ENCODE assay signal across 9 mouse cellular contexts in genomic region chr17:44151130-44151529, GRCm38 (mm10). TPM values are rescaled to one million over a fixed set of nuclear protein-coding genes. Genes with fewer than 3 reads are reported as not detected.
A peak's percentile ranks its signal among the peaks of the same experiment; 100 is the strongest.
DNase-seq lines count a peak whose midpoint lies in the region; TF ChIP-seq lines count a peak whose summit lies in the region.
"Had no signal": no experiment of that assay in that cellular context is flagged by ENCODE, and none has a peak within 500 bp of the region (broad histone marks: within the 10 kb centered on the region; RNA-seq: fewer than 3 reads in every experiment).

No protein-coding gene starts in this region.

- peaks cover 3% of the 10 kb centered on the region for H3K9me3 ChIP-seq in CH12.LX (replicated peaks; ENCODE audit: low read length)
- H3K9me3 ChIP-seq: lung, embryonic 15.5 days had no signal

- TF ChIP-seq POLR2A in CH12.LX (IDR thresholded peaks at IDR 0.05; ENCODE audit: low read depth, low read length) = no peak
- TF ChIP-seq POLR2A in lung, adult 2 months (IDR thresholded peaks at IDR 0.05; ENCODE audit: borderline replicate concordance, extremely low read depth, low read depth, low read length) = no peak

- no peak overlapping the region for H3K27ac ChIP-seq in CH12.LX (ENCODE audit: insufficient read depth, low read depth)

- no peak overlapping the region for H3K4me3 ChIP-seq in CH12.LX (replicated peaks in 1 of 3; ENCODE audit: low read depth in 2 of 3, low read length in 2 of 3, poor library complexity in 1 of 3)
- no peak overlapping the region for H3K4me3 ChIP-seq in lung, adult 2 months (replicated peaks; ENCODE audit: extremely low read depth, low read depth, low read length)
- H3K4me3 ChIP-seq: erythroblast, embryonic 14.5 days; lung, embryonic 15.5 days had no signal

- no peaks in the 10 kb centered on the region for H3K36me3 ChIP-seq in CH12.LX (replicated peaks in 1 of 2; ENCODE audit: control insufficient read depth in 1 of 2, insufficient read depth in 1 of 2, low read length in 1 of 2)
- H3K36me3 ChIP-seq: lung, embryonic 15.5 days had no signal

- intact Hi-C loops in gastrocnemius, postnatal 14 days (cut with DNase I; ENCODE audit: low total_unique reads) = no loop called here

- peaks cover 53% of the 10 kb centered on the region for H3K27me3 ChIP-seq in CH12.LX (replicated peaks)
- H3K27me3 ChIP-seq: lung, embryonic 15.5 days had no signal

- peak in 1 of 2 experiments; percentile 72; a peak in 2 of 4 replicates for TF ChIP-seq CTCF in CH12.LX (conservative IDR thresholded peaks at IDR 0.05 in 1 of 2, IDR thresholded peaks at IDR 0.05 in 1 of 2; ENCODE audit: low read depth in 2 of 2, low read length in 2 of 2)
- peak; percentile 89 for TF ChIP-seq CTCF in lung, adult 2 months (IDR thresholded peaks at IDR 0.05; ENCODE audit: insufficient read depth, low read length)

- 59% methylated on average over 3 of the region's 3 CpGs for WGBS in lung, adult 2 months

- H3K9ac ChIP-seq in CH12.LX (ENCODE audit: insufficient read depth, low read depth) = no peak overlapping the region
- H3K9ac ChIP-seq: lung, embryonic 15.5 days had no signal

- peak; percentile 61 for TF ChIP-seq RAD21 in CH12.LX (IDR thresholded peaks at IDR 0.05; ENCODE audit: low read depth, low read length)

- dilution Hi-C loops in CH12.LX (cut with MboI; ENCODE audit: extremely low pct_ligation_motif_present, extremely low pct_unique_long_range_greater_than_20kb, low sequenced_read_pairs) = no loop called here

- H3K4me1 ChIP-seq in CH12.LX (ENCODE audit: control insufficient read depth in 1 of 2, insufficient read depth in 2 of 2) = no peaks in the 10 kb centered on the region
- peaks cover 7% of the 10 kb centered on the region; the same call in 1 of the 2 replicates for H3K4me1 ChIP-seq in lung, adult 2 months (ENCODE audit: control insufficient read depth, insufficient read depth, low read length)

- TF ChIP-seq EP300 in CH12.LX (IDR thresholded peaks at IDR 0.05; ENCODE audit: low read length) = no peak

- no peaks in the 10 kb centered on the region for H3K79me2 ChIP-seq in CH12.LX (replicated peaks; ENCODE audit: control insufficient read depth, extremely low read depth, insufficient read depth, poor library complexity, severe bottlenecking)

- in situ Hi-C loops in CH12.LX (cut with MboI; ENCODE audit: low pct_ligation_motif_present, low pct_unique_long_range_greater_than_20kb, low sequenced_read_pairs) = loop anchor here (10.0 kb wide), 1 partner anchor 104 kb away; no protein-coding TSS in a partner anchor

- no peak overlapping the region for H3K4me2 ChIP-seq in CH12.LX (ENCODE audit: insufficient read depth, low read depth, poor library complexity, severe bottlenecking)
- H3K4me2 ChIP-seq: lung, embryonic 15.5 days had no signal

- peak; percentile 31 to 52 for DNase-seq in layer of hippocampus, postnatal 10 days (ENCODE audit: low spot score in 2 of 2)
- no peak for DNase-seq in layer of hippocampus, adult 9-10 months (ENCODE audit: low spot score)
- peak; percentile 32 for DNase-seq in CH12.LX (ENCODE audit: extremely low read depth)
- peak; percentile 18 for DNase-seq in adipocyte (ENCODE audit: low spot score)
- DNase-seq in gastrocnemius, postnatal 14 days = peak; percentile 45
- peak; percentile 72 for DNase-seq in lung, adult 2 months
- DNase-seq in thymus, postnatal 36 days = peak; percentile 44 to 45

TF ChIP-seq in CH12.LX, 34 proteins besides CTCF, POLR2A, EP300 and RAD21:
- TF ChIP-seq SMC3 (IDR thresholded peaks at IDR 0.05; ENCODE audit: low read depth, low read length) (peak; percentile 73), MYC (IDR thresholded peaks at IDR 0.05; ENCODE audit: low read depth, low read length) (no peak)

RNA-seq across cellular contexts. Expression of gene Clic5, which starts 37.3 kb away (rescaled TPM):
- 1 to 10 TPM; 1.8 to 2.1 TPM for total RNA-seq in layer of hippocampus, postnatal 10 days (2021)
- total RNA-seq in CH12.LX (2012; rRNA removed) (not detected in 2 replicates), CH12.LX (2014; rRNA removed) (not detected in 2 replicates)
- polyA plus RNA-seq in CH12.LX (2012; ENCODE audit: insufficient read length, low read depth) = not detected in 2 replicates
- 10 to 100 TPM; 96.2 to 97.6 TPM for total RNA-seq in gastrocnemius, postnatal 14 days (2021)
- 82.3 and 122 TPM in 2 replicates for polyA plus RNA-seq in lung, adult 2 months (2012; rRNA removed)
- polyA plus RNA-seq: erythroblast, embryonic 14.5 days had no signal

RNA-seq across cellular contexts. Expression of gene Enpp4, which starts 45.5 kb away (rescaled TPM):
- 1 to 10 TPM; 7.6 to 8.2 TPM for total RNA-seq in layer of hippocampus, postnatal 10 days (2021)
- 0.17 and 0.34 TPM in 2 replicates for total RNA-seq in CH12.LX (2012; rRNA removed)
- 0.16 and 0.28 TPM in 2 replicates for total RNA-seq in CH12.LX (2014; rRNA removed)
- polyA plus RNA-seq in CH12.LX (2012; ENCODE audit: insufficient read length, low read depth) = 0.11 TPM in 2 replicates
- total RNA-seq in gastrocnemius, postnatal 14 days (2021) = 10 to 100 TPM; 17.6 to 17.9 TPM
- polyA plus RNA-seq in lung, adult 2 months (2012; rRNA removed) = 9.1 and 13.5 TPM in 2 replicates

Comparison
In these comparisons a context has a peak if more than half of its experiments do, and no peak if none do; other contexts are left out.
1. RNA of gene Clic5, which starts 37.3 kb away (total RNA-seq): 96.2 to 97.6 TPM in gastrocnemius, postnatal 14 days; 1.8 to 2.1 TPM in layer of hippocampus, postnatal 10 days and not detected in CH12.LX; every median in the first group is over 10 times any median in the second.
2. RNA of gene Enpp4, which starts 45.5 kb away (total RNA-seq): 17.6 to 17.9 TPM in gastrocnemius, postnatal 14 days and 7.6 to 8.2 TPM in layer of hippocampus, postnatal 10 days; 0.16 to 0.34 TPM in CH12.LX; every median in the first group is over 4 times any median in the second.